Mouse (Mus musculus): Measurements from ENCODE around the gene Gap43. TPM values are rescaled to one million over a fixed set of nuclear protein-coding genes. Genes with fewer than 3 reads are reported as not detected.
A peak's percentile ranks its signal among the peaks of the same experiment; 100 is the strongest.
"Not testable (repeated sequence)": the region's sequence is repeated elsewhere in the genome, so short reads cannot be mapped to it uniquely, and the experiment has no call there.

Gap43 gene
- polyA plus RNA-seq, 1 experiment from 2014 or later, result 4.0 TPM

GRCm38 (mm10) chr16:42252252-42252651 is 88.2 kb downstream of the Gap43 start:
- TF ChIP-seq CTCF (IDR thresholded peaks at IDR 0.05; ENCODE audit: low read depth), result no peak
- Histone ChIP-seq H3K4me2 (ENCODE audit: low read length) (no peak overlapping the region), H3K4me3 (replicated peaks; ENCODE audit: low read depth, low read length) (no peak overlapping the region), H3K27ac (peak overlapping the region; percentile 25; the same call in 1 of the 2 replicates), H3K4me1 (replicated peaks; ENCODE audit: insufficient read depth, low read length) (no peaks in the 10 kb centered on the region), H3K9ac (ENCODE audit: low read depth, low read length) (no peak overlapping the region), H3K9me3 (replicated peaks; ENCODE audit: low read length) (no peaks in the 10 kb centered on the region), H3K27me3 (ENCODE audit: insufficient read depth, low read length) (no peaks in the 10 kb centered on the region), H3K36me3 (ENCODE audit: insufficient read depth, low read length) (no peaks in the 10 kb centered on the region)
- 37% methylated on average over 5 of the region's 5 CpGs for WGBS
- peak; percentile 76 for DNase-seq (ENCODE audit: low spot score)
- ATAC-seq (replicated peaks; ENCODE audit: low FRiP score, low read depth), result no peak

GRCm38 (mm10) chr16:42244121-42244520 is 96.3 kb downstream of the Gap43 start:
- not testable (repeated sequence) for H3K9ac ChIP-seq (ENCODE audit: low read depth, low read length); DNase-seq (ENCODE audit: low spot score); H3K36me3 ChIP-seq (ENCODE audit: insufficient read depth, low read length); H3K4me1 ChIP-seq (replicated peaks; ENCODE audit: insufficient read depth, low read length); H3K27ac ChIP-seq; H3K9me3 ChIP-seq (replicated peaks; ENCODE audit: low read length); ATAC-seq (replicated peaks; ENCODE audit: low FRiP score, low read depth); H3K4me3 ChIP-seq (replicated peaks; ENCODE audit: low read depth, low read length); H3K4me2 ChIP-seq (ENCODE audit: low read length); H3K27me3 ChIP-seq (ENCODE audit: insufficient read depth, low read length)
- WGBS, result 85% methylated on average over 3 of the region's 3 CpGs

- no peak for ATAC-seq (replicated peaks; ENCODE audit: low FRiP score, low read depth)
- Histone ChIP-seq H3K27me3 (ENCODE audit: insufficient read depth, low read length) (no peaks in the 10 kb centered on the region), H3K27ac (no peak overlapping the region), H3K9ac (ENCODE audit: low read depth, low read length) (no peak overlapping the region), H3K9me3 (replicated peaks; ENCODE audit: low read length) (no peaks in the 10 kb centered on the region), H3K36me3 (ENCODE audit: insufficient read depth, low read length) (no peaks in the 10 kb centered on the region), H3K4me2 (ENCODE audit: low read length) (no peak overlapping the region), H3K4me3 (replicated peaks; ENCODE audit: low read depth, low read length) (no peak overlapping the region), H3K4me1 (replicated peaks; ENCODE audit: insufficient read depth, low read length) (no peaks in the 10 kb centered on the region)
- DNase-seq (ENCODE audit: low spot score), result no peak
- peak; percentile 15; the same call in 1 of the 2 replicates for TF ChIP-seq CTCF (IDR thresholded peaks at IDR 0.05; ENCODE audit: low read depth)
- 76% methylated on average over 4 of the region's 4 CpGs for WGBS
These were observed 109.1 kb downstream of the Gap43 start for GRCm38 (mm10) chr16:42231306-42231705.

Small RNAs within 50 kb of the gene (microRNA-seq; reads per million reads assigned to microRNA genes)
- 1.2 reads per million for gene Mir6540

All from kidney, postnatal 0 days (tissue).